Mouse (Mus musculus): ENCODE measurements around the gene Casc3. TPM values are rescaled to one million over a fixed set of nuclear protein-coding genes. Genes with fewer than 3 reads are reported as not detected.

The Casc3 gene
- polyA plus RNA-seq, 1 experiment from 2014 or later, result 23.1 TPM

Other genes starting within 250 kb of the Casc3 start
- 63.4 and 76.8 TPM in 2 replicates for gene Ormdl3, start 217.5 kb upstream of the Casc3 start, polyA plus RNA-seq (2015; fragmentation: Nextera tagmentation; extraction: Ambion mirVana)
- gene Lrrc3c, start 206.6 kb upstream of the Casc3 start, polyA plus RNA-seq (2015; fragmentation: Nextera tagmentation; extraction: Ambion mirVana), result not detected in 2 replicates
- gene Gm12355, start 179.2 kb upstream of the Casc3 start, polyA plus RNA-seq (2015; fragmentation: Nextera tagmentation; extraction: Ambion mirVana), result 0.28 and 0.55 TPM in 2 replicates
- not detected in 2 replicates for gene Gsdma3, start 178.5 kb upstream of the Casc3 start, polyA plus RNA-seq (2015; fragmentation: Nextera tagmentation; extraction: Ambion mirVana)
- gene Gsdma2, start 158.1 kb upstream of the Casc3 start, polyA plus RNA-seq (2015; fragmentation: Nextera tagmentation; extraction: Ambion mirVana), result not detected in 2 replicates
- 0.12 TPM in 1 of 2 replicates, not detected in the other for gene Gsdma, start 140.6 kb upstream of the Casc3 start, polyA plus RNA-seq (2015; fragmentation: Nextera tagmentation; extraction: Ambion mirVana)
- gene Psmd3, start 122.4 kb upstream of the Casc3 start, polyA plus RNA-seq (2015; fragmentation: Nextera tagmentation; extraction: Ambion mirVana), result 165 and 167 TPM in 2 replicates
- gene Csf3, start 103.6 kb upstream of the Casc3 start, polyA plus RNA-seq (2015; fragmentation: Nextera tagmentation; extraction: Ambion mirVana), result not detected in 2 replicates
- gene Med24, start 75.5 kb upstream of the Casc3 start, polyA plus RNA-seq (2015; fragmentation: Nextera tagmentation; extraction: Ambion mirVana), result 35.1 and 37.4 TPM in 2 replicates
- gene Thra, start 64.3 kb upstream of the Casc3 start, polyA plus RNA-seq (2015; fragmentation: Nextera tagmentation; extraction: Ambion mirVana), result 30.0 and 32.0 TPM in 2 replicates
- gene Nr1d1, start 29.6 kb upstream of the Casc3 start, polyA plus RNA-seq (2015; fragmentation: Nextera tagmentation; extraction: Ambion mirVana), result 5.9 and 6.4 TPM in 2 replicates
- 14.6 and 15.7 TPM in 2 replicates for gene Msl1, start 9.4 kb upstream of the Casc3 start, polyA plus RNA-seq (2015; fragmentation: Nextera tagmentation; extraction: Ambion mirVana)
- 0.64 and 0.98 TPM in 2 replicates for gene Rapgefl1, start 31.9 kb downstream of the Casc3 start, polyA plus RNA-seq (2015; fragmentation: Nextera tagmentation; extraction: Ambion mirVana)
- 2.3 and 2.6 TPM in 2 replicates for gene Wipf2, start 58.7 kb downstream of the Casc3 start, polyA plus RNA-seq (2015; fragmentation: Nextera tagmentation; extraction: Ambion mirVana)
- 21.1 and 22.9 TPM in 2 replicates for gene Cdc6, start 102.9 kb downstream of the Casc3 start, polyA plus RNA-seq (2015; fragmentation: Nextera tagmentation; extraction: Ambion mirVana)
- 27.9 and 28.3 TPM in 2 replicates for gene Rara, start 122.9 kb downstream of the Casc3 start, polyA plus RNA-seq (2015; fragmentation: Nextera tagmentation; extraction: Ambion mirVana)
- gene Gjd3, start 178.1 kb downstream of the Casc3 start, polyA plus RNA-seq (2015; fragmentation: Nextera tagmentation; extraction: Ambion mirVana), result 1.3 and 3.3 TPM in 2 replicates
- gene Top2a, start 219.3 kb downstream of the Casc3 start, polyA plus RNA-seq (2015; fragmentation: Nextera tagmentation; extraction: Ambion mirVana), result 158 and 170 TPM in 2 replicates
- 371 and 397 TPM in 2 replicates for gene Igfbp4, start 236.3 kb downstream of the Casc3 start, polyA plus RNA-seq (2015; fragmentation: Nextera tagmentation; extraction: Ambion mirVana)